Mouse (Mus musculus) CD4-positive, CD25-positive, alpha-beta regulatory T cell, adult 9 weeks (primary cell): ENCODE results near the gene Cat. TPM values are rescaled to one million over a fixed set of nuclear protein-coding genes. Genes with fewer than 3 reads are reported as not detected.

Experiments
- polyA plus RNA-seq: library from polyadenylated mRNA; unstranded; fragments of 100-300 nt; shearing (Covaris generic); gene quantifications from one replicate; pipeline ENCODE4 v1.2.1, GENCODE M21; 2017

Gene Cat
- 118 TPM for polyA plus RNA-seq

GRCm38 (mm10) chr2:103484617-103485401 lies at the start of gene Cat:
Gene Cat (minus strand): TSS chr2:103485160.

GRCm38 (mm10) chr2:103411348-103411747 lies 73.6 kb downstream of the Cat start, which contains the start of gene Elf5:
Gene Elf5 (plus strand): TSS chr2:103411688.

Other genes with a start within 250 kb of the Cat start
- gene Ehf, start 181.9 kb downstream of the Cat start, polyA plus RNA-seq, result not detected
- gene Elf5, start 73.5 kb downstream of the Cat start, polyA plus RNA-seq, result not detected
- gene Abtb2, start 81.2 kb upstream of the Cat start, polyA plus RNA-seq, result 9.1 TPM